Mouse (Mus musculus): ENCODE measurements around the gene Olfr1350.

- no peak for TF ChIP-seq CTCF (IDR thresholded peaks at IDR 0.05 in 2 of 3, conservative IDR thresholded peaks at IDR 0.05 in 1 of 3; ENCODE audit: control insufficient read depth in 1 of 3, insufficient read depth in 1 of 3, low read depth in 2 of 3, low read length in 3 of 3, poor library complexity in 1 of 3, severe bottlenecking in 1 of 3)
- TF ChIP-seq EP300 (IDR thresholded peaks at IDR 0.05; ENCODE audit: low read depth in 1 of 2, low read length in 2 of 2), result no peak
- no peak for TF ChIP-seq BHLHE40 (IDR thresholded peaks at IDR 0.05; ENCODE audit: borderline replicate concordance, low read depth, low read length)
- TF ChIP-seq ZMIZ1 (IDR thresholded peaks at IDR 0.05; ENCODE audit: low read depth, low read length), result no peak
- no peak for TF ChIP-seq RAD21 (IDR thresholded peaks at IDR 0.05; ENCODE audit: low read depth, low read length)
- TF ChIP-seq MXI1 (IDR thresholded peaks at IDR 0.05; ENCODE audit: low read depth, low read length), result no peak
- no peak for TF ChIP-seq POLR2A (IDR thresholded peaks at IDR 0.05; ENCODE audit: control insufficient read depth in 1 of 2, insufficient read depth in 1 of 2, low read depth in 1 of 2, low read length in 2 of 2, poor library complexity in 1 of 2)
- TF ChIP-seq MYC (IDR thresholded peaks at IDR 0.05; ENCODE audit: low read depth, low read length), result no peak
- no peak for TF ChIP-seq MEF2A (IDR thresholded peaks at IDR 0.05; ENCODE audit: extremely low read depth, insufficient replicate concordance, low read depth, low read length, poor library complexity, severe bottlenecking)
- TF ChIP-seq KAT2A (conservative IDR thresholded peaks at IDR 0.05; ENCODE audit: low read depth, low read length), result no peak
- no peak for TF ChIP-seq UBTF (IDR thresholded peaks at IDR 0.05; ENCODE audit: borderline replicate concordance, insufficient read depth, low read depth, low read length)
Observed at GRCm38 (mm10) chr7:6521666-6522065, 43.0 kb upstream of the Olfr1350 start.

Data from MEL (cell line).